Comparison of ENCODE assay signal across 18 mouse cellular contexts in the genomic region with DNA sequence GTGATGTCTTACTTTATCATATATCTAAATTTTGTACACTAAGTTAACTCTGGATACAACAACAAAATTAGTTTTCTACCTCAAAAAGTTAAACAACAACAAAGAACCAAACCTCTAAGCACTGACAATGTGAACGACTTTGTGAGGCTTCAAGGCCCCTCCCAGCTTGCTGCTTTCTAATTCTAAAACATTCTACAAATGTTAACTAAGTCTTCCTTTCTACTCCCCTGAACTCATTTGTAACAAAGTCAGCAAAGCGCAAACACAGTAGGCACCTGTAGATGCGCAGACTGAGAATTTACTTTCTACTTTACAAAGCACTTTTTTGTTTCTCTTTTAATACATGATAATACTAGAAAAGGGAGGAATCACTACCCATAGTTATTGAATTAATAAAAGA.
"Had no signal": no experiment of that assay in that cellular context is flagged by ENCODE, and none has a peak within 500 bp of the region (broad histone marks: within the 10 kb centered on the region; RNA-seq: fewer than 3 reads in every experiment).

No protein-coding gene starts in this region.

- H3K9me3 ChIP-seq: midbrain, embryonic 10.5 days; midbrain, embryonic 12.5 days; neural tube, embryonic 13.5 days; neural tube, embryonic 15.5 days; stomach, embryonic 15.5 days had no signal

- H3K27ac ChIP-seq: midbrain, embryonic 10.5 days; midbrain, embryonic 12.5 days; neural tube, embryonic 13.5 days; neural tube, embryonic 15.5 days; stomach, embryonic 15.5 days; stomach, postnatal 0 days had no signal

- H3K36me3 ChIP-seq: neural tube, embryonic 15.5 days had no signal

- H3K4me1 ChIP-seq: midbrain, embryonic 10.5 days; midbrain, embryonic 12.5 days; neural tube, embryonic 15.5 days; stomach, embryonic 15.5 days had no signal

- H3K27me3 ChIP-seq: midbrain, embryonic 12.5 days; neural tube, embryonic 13.5 days; neural tube, embryonic 15.5 days; stomach, embryonic 15.5 days had no signal

- ATAC-seq: midbrain, embryonic 16.5 days had no signal

- DNase-seq: lung, adult 18-20 months; lung, embryonic 14.5 days; lung, postnatal 4 days; midbrain, embryonic 14.5 days; retina, postnatal 1 day; right cerebral cortex, adult 18-20 months; right cerebral cortex, postnatal 25 days; right cerebral cortex, postnatal 4 days; thymus, postnatal 14 days; thymus, postnatal 36 days had no signal

- H3K4me2 ChIP-seq: lung, embryonic 14.5 days; midbrain, embryonic 12.5 days; neural tube, embryonic 13.5 days; neural tube, embryonic 15.5 days; stomach, embryonic 15.5 days had no signal

- H3K9ac ChIP-seq: lung, embryonic 14.5 days; midbrain, embryonic 12.5 days; neural tube, embryonic 13.5 days; neural tube, embryonic 15.5 days; stomach, embryonic 15.5 days had no signal

- H3K4me3 ChIP-seq: midbrain, embryonic 10.5 days; midbrain, embryonic 12.5 days; myocyte; neural tube, embryonic 13.5 days; neural tube, embryonic 15.5 days; stomach, embryonic 15.5 days had no signal
